Mouse (Mus musculus): ENCODE data around the gene Wfdc2. TPM values are rescaled to one million over a fixed set of nuclear protein-coding genes. Genes with fewer than 3 reads are reported as not detected.
"Not testable (repeated sequence)": the region's sequence is repeated elsewhere in the genome, so short reads cannot be mapped to it uniquely, and the experiment has no call there.

Wfdc2 gene
- polyA plus RNA-seq, 1 experiment from 2014 or later: 31.2 TPM

- Histone ChIP-seq H3K4me2 (no peak overlapping the region), H3K4me1 (peaks cover 5% of the 10 kb centered on the region; the same call in 1 of the 2 replicates), H3K4me3 (no peak overlapping the region), H3K27me3 (peaks cover 10% of the 10 kb centered on the region; the same call in 1 of the 2 replicates), H3K27ac (no peak overlapping the region), H3K9me3 (no peaks in the 10 kb centered on the region), H3K9ac (no peak overlapping the region), H3K36me3 (no peaks in the 10 kb centered on the region)
- 18% methylated on average over 10 of the region's 10 CpGs for WGBS
- ATAC-seq (ENCODE audit: insufficient number of reproducible peaks, low FRiP score, low TSS enrichment, low read depth): no peak
These were observed 12.0 kb upstream of the Wfdc2 start for GRCm38 (mm10) chr2:164549963-164550894.

GRCm38 (mm10) chr2:164550895-164551269 lies 11.3 kb upstream of the Wfdc2 start:
- no peak overlapping the region for H3K27ac ChIP-seq
- no peak overlapping the region for H3K4me2 ChIP-seq
- no peak overlapping the region for H3K4me3 ChIP-seq
- H3K4me1 ChIP-seq: peaks cover 5% of the 10 kb centered on the region; the same call in 1 of the 2 replicates
- WGBS: 78% methylated on average over 2 of the region's 2 CpGs
- no peaks in the 10 kb centered on the region for H3K36me3 ChIP-seq
- H3K9ac ChIP-seq: no peak overlapping the region
- no peak for ATAC-seq (ENCODE audit: insufficient number of reproducible peaks, low FRiP score, low TSS enrichment, low read depth)
- H3K9me3 ChIP-seq: no peaks in the 10 kb centered on the region
- peaks cover 10% of the 10 kb centered on the region; the same call in 1 of the 2 replicates for H3K27me3 ChIP-seq

- H3K9ac ChIP-seq: no peak overlapping the region
- peaks cover 5% of the 10 kb centered on the region; the same call in 1 of the 2 replicates for H3K4me1 ChIP-seq
- WGBS: 90% methylated on average over 9 of the region's 9 CpGs
- no peak for ATAC-seq (ENCODE audit: insufficient number of reproducible peaks, low FRiP score, low TSS enrichment, low read depth)
- peaks cover 10% of the 10 kb centered on the region; the same call in 1 of the 2 replicates for H3K27me3 ChIP-seq
- no peaks in the 10 kb centered on the region for H3K9me3 ChIP-seq
- H3K36me3 ChIP-seq: no peaks in the 10 kb centered on the region
- H3K27ac ChIP-seq: no peak overlapping the region
- no peak overlapping the region for H3K4me2 ChIP-seq
- H3K4me3 ChIP-seq: no peak overlapping the region
These were observed 10.7 kb upstream of the Wfdc2 start for GRCm38 (mm10) chr2:164551502-164551901.

- WGBS: 60% methylated on average over 8 of the region's 8 CpGs
- Histone ChIP-seq H3K9me3 (no peaks in the 10 kb centered on the region), H3K27ac (no peak overlapping the region)
These were observed 3.8 kb upstream of the Wfdc2 start for GRCm38 (mm10) chr2:164558426-164558825.

GRCm38 (mm10) chr2:164558991-164559645 lies 3.1 kb upstream of the Wfdc2 start:
- 42% methylated on average over 16 of the region's 16 CpGs for WGBS
- H3K27ac ChIP-seq: no peak overlapping the region
- H3K4me2 ChIP-seq: no peak overlapping the region
- no peak for ATAC-seq (ENCODE audit: insufficient number of reproducible peaks, low FRiP score, low TSS enrichment, low read depth)
- H3K4me1 ChIP-seq: peaks cover 28% of the 10 kb centered on the region
- no peaks in the 10 kb centered on the region for H3K36me3 ChIP-seq
- H3K27me3 ChIP-seq: peaks cover 6% of the 10 kb centered on the region; the same call in 1 of the 2 replicates
- no peaks in the 10 kb centered on the region for H3K9me3 ChIP-seq
- no peak overlapping the region for H3K4me3 ChIP-seq
- no peak overlapping the region for H3K9ac ChIP-seq

More at GRCm38 (mm10) chr2:164558426-164558825, 3.8 kb upstream of the Wfdc2 start:
- H3K27me3 ChIP-seq: peaks cover 6% of the 10 kb centered on the region; the same call in 1 of the 2 replicates
- no peak overlapping the region for H3K4me2 ChIP-seq
- peaks cover 22% of the 10 kb centered on the region for H3K4me1 ChIP-seq
- no peak overlapping the region for H3K9ac ChIP-seq
- H3K4me3 ChIP-seq: no peak overlapping the region
- no peak for ATAC-seq (ENCODE audit: insufficient number of reproducible peaks, low FRiP score, low TSS enrichment, low read depth)
- no peaks in the 10 kb centered on the region for H3K36me3 ChIP-seq

GRCm38 (mm10) chr2:164560106-164560505 lies 2.1 kb upstream of the Wfdc2 start:
- H3K4me2 ChIP-seq: no peak overlapping the region
- WGBS: 88% methylated on average over 8 of the region's 8 CpGs
- no peaks in the 10 kb centered on the region for H3K36me3 ChIP-seq
- H3K27me3 ChIP-seq: peaks cover 6% of the 10 kb centered on the region; the same call in 1 of the 2 replicates
- H3K9me3 ChIP-seq: no peaks in the 10 kb centered on the region
- no peak overlapping the region for H3K9ac ChIP-seq
- H3K4me1 ChIP-seq: peaks cover 32% of the 10 kb centered on the region
- H3K27ac ChIP-seq: no peak overlapping the region
- H3K4me3 ChIP-seq: no peak overlapping the region
- no peak for ATAC-seq (ENCODE audit: insufficient number of reproducible peaks, low FRiP score, low TSS enrichment, low read depth)

GRCm38 (mm10) chr2:164563339-164564038 lies 1.3 kb downstream of the Wfdc2 start:
- Histone ChIP-seq H3K27me3 (peaks cover 6% of the 10 kb centered on the region; the same call in 1 of the 2 replicates), H3K9me3 (no peaks in the 10 kb centered on the region), H3K36me3 (no peaks in the 10 kb centered on the region), H3K4me1 (peaks cover 32% of the 10 kb centered on the region), H3K4me3 (peak overlapping the region; percentile 42), H3K9ac (peak overlapping the region; percentile 55), H3K4me2 (peak overlapping the region; percentile 95), H3K27ac (peak overlapping the region; percentile 33; the same call in 1 of the 2 replicates)
- 1% methylated on average over 31 of the region's 32 CpGs for WGBS
- ATAC-seq (ENCODE audit: insufficient number of reproducible peaks, low FRiP score, low TSS enrichment, low read depth): peak; percentile 53; the same call in 1 of the 2 replicates

GRCm38 (mm10) chr2:164564346-164564745 lies 2.1 kb downstream of the Wfdc2 start:
- Histone ChIP-seq H3K4me3 (no peak overlapping the region), H3K36me3 (no peaks in the 10 kb centered on the region), H3K27ac (no peak overlapping the region), H3K9ac (no peak overlapping the region), H3K4me2 (no peak overlapping the region; the same call in 1 of the 2 replicates), H3K27me3 (peaks cover 6% of the 10 kb centered on the region; the same call in 1 of the 2 replicates), H3K9me3 (no peaks in the 10 kb centered on the region), H3K4me1 (peaks cover 24% of the 10 kb centered on the region)
- WGBS: 60% methylated on average over 5 of the region's 5 CpGs
- ATAC-seq (ENCODE audit: insufficient number of reproducible peaks, low FRiP score, low TSS enrichment, low read depth): no peak

- Histone ChIP-seq H3K36me3 (no peaks in the 10 kb centered on the region), H3K9ac (no peak overlapping the region), H3K4me2 (no peak overlapping the region), H3K27me3 (peaks cover 6% of the 10 kb centered on the region; the same call in 1 of the 2 replicates), H3K27ac (no peak overlapping the region), H3K4me3 (no peak overlapping the region), H3K9me3 (no peaks in the 10 kb centered on the region), H3K4me1 (peaks cover 24% of the 10 kb centered on the region)
- WGBS: 74% methylated on average over 2 of the region's 2 CpGs
- ATAC-seq (ENCODE audit: insufficient number of reproducible peaks, low FRiP score, low TSS enrichment, low read depth): no peak
These were observed 4.8 kb downstream of the Wfdc2 start for GRCm38 (mm10) chr2:164566997-164567396.

GRCm38 (mm10) chr2:164567460-164567859 lies 5.2 kb downstream of the Wfdc2 start:
- peaks cover 19% of the 10 kb centered on the region for H3K4me1 ChIP-seq

GRCm38 (mm10) chr2:164573359-164573758 lies 11.1 kb downstream of the Wfdc2 start, which contains the start of gene Spint3:
Gene Spint3 (minus strand): TSS chr2:164573459.
- not testable (repeated sequence) for H3K4me1 ChIP-seq; H3K36me3 ChIP-seq; H3K4me2 ChIP-seq; ATAC-seq (ENCODE audit: insufficient number of reproducible peaks, low FRiP score, low TSS enrichment, low read depth); H3K9me3 ChIP-seq; H3K9ac ChIP-seq; H3K27me3 ChIP-seq; H3K4me3 ChIP-seq; H3K27ac ChIP-seq
- WGBS: 76% methylated on average over 6 of the region's 6 CpGs

More at GRCm38 (mm10) chr2:164567460-164567859, 5.2 kb downstream of the Wfdc2 start:
- Histone ChIP-seq H3K27ac (no peak overlapping the region), H3K9me3 (no peaks in the 10 kb centered on the region), H3K27me3 (peaks cover 2% of the 10 kb centered on the region; the same call in 1 of the 2 replicates), H3K4me3 (no peak overlapping the region), H3K36me3 (no peaks in the 10 kb centered on the region), H3K9ac (no peak overlapping the region), H3K4me2 (no peak overlapping the region)
- WGBS: 86% methylated on average over 4 of the region's 5 CpGs
- ATAC-seq (ENCODE audit: insufficient number of reproducible peaks, low FRiP score, low TSS enrichment, low read depth): no peak

Measured in limb, embryonic 15.5 days (tissue).